Mouse (Mus musculus): ENCODE results near the gene 4930590J08Rik. TPM values are rescaled to one million over a fixed set of nuclear protein-coding genes. Genes with fewer than 3 reads are reported as not detected.

4930590J08Rik gene
- polyA plus RNA-seq, 1 experiment from 2014 or later = 0.51 TPM

GRCm38 (mm10) chr6:91972201-91972646, 69.6 kb downstream of the 4930590J08Rik start:
- 42% methylated on average over 9 of the region's 9 CpGs for WGBS

GRCm38 (mm10) chr6:91973972-91974371, 71.4 kb downstream of the 4930590J08Rik start:
- no peaks in the 10 kb centered on the region for H3K36me3 ChIP-seq (replicated peaks)
- no peak overlapping the region for H3K4me3 ChIP-seq
- WGBS = 77% methylated on average over 6 of the region's 6 CpGs
- H3K9me3 ChIP-seq = no peaks in the 10 kb centered on the region
- no peak overlapping the region for H3K27ac ChIP-seq (replicated peaks)
- peaks cover 26% of the 10 kb centered on the region for H3K27me3 ChIP-seq (replicated peaks; ENCODE audit: low read depth, poor library complexity, severe bottlenecking)
- DNase-seq (ENCODE audit: low spot score) = no peak
- H3K4me1 ChIP-seq = peaks cover 22% of the 10 kb centered on the region

More at GRCm38 (mm10) chr6:91972201-91972646, 69.6 kb downstream of the 4930590J08Rik start:
- H3K9me3 ChIP-seq = no peaks in the 10 kb centered on the region
- H3K27me3 ChIP-seq (replicated peaks; ENCODE audit: low read depth, poor library complexity, severe bottlenecking) = peaks cover 10% of the 10 kb centered on the region
- H3K4me1 ChIP-seq = peaks cover 15% of the 10 kb centered on the region
- no peaks in the 10 kb centered on the region for H3K36me3 ChIP-seq (replicated peaks)
- DNase-seq (ENCODE audit: low spot score) = peak; percentile 61
- H3K4me3 ChIP-seq = no peak overlapping the region
- peak overlapping the region; percentile 80 for H3K27ac ChIP-seq (replicated peaks)

DNA sequence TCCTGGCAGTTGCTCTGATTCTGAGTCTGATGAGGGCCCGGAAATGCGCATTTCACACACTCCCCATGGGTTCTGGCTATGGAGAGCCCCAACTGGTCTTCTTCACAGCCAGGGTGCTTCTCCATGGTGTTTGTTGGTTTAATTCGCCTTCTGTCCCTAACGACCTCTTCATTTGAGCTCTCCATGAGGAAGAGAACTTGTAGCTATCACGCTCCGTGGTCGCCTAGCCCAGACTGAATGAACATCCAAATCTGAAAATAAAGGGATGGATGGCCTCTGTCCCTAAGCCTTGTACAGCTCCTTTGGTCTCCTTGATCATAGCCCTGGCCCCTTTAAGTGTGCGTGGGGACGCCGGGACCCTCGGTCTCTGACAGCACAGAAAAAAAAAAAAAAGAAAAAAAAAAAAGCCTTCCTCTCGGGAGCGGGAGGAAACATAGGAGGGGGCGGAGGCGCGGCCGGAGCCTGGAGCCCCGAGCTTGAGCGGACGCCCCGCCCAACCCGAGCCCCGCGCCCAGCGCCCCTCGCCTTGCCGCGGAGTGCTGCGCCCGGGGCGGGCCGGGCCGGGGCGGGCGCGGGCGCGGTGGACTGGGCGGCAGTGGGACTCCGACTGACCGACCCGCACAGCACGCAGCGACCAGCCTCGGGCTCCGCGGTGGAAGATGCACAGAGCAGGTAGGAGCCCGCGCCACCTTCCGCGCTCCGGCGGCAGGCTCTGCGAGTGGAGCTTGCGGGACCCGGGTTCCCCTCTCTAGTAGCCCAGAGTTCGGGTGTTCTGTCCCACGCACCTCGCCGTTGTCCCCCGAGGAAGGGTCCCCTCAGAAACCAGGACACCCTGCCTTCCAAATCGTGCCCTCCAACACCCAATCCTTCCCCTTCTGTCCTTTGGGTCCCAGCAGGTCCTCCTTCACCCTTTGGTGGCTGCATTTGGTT, 76.0 kb downstream of the 4930590J08Rik start, which contains the start of gene Fgd5:
Gene Fgd5 (plus strand): TSS at position 508 of the 930 bp plus-strand sequence.
- H3K4me1 ChIP-seq = peaks cover 18% of the 10 kb centered on the region
- no peaks in the 10 kb centered on the region for H3K36me3 ChIP-seq (replicated peaks)
- WGBS = under 1% methylated on average over 62 of the region's 62 CpGs
- peak within 1 kb of the TSS; percentile 75 for H3K27ac ChIP-seq (replicated peaks)
- DNase-seq (ENCODE audit: low spot score) = peak; percentile 71
- H3K9me3 ChIP-seq = no peaks in the 10 kb centered on the region
- H3K27me3 ChIP-seq (replicated peaks; ENCODE audit: low read depth, poor library complexity, severe bottlenecking) = peaks cover 56% of the 10 kb centered on the region
- peak within 1 kb of the TSS; percentile 72 for H3K4me3 ChIP-seq

DNA sequence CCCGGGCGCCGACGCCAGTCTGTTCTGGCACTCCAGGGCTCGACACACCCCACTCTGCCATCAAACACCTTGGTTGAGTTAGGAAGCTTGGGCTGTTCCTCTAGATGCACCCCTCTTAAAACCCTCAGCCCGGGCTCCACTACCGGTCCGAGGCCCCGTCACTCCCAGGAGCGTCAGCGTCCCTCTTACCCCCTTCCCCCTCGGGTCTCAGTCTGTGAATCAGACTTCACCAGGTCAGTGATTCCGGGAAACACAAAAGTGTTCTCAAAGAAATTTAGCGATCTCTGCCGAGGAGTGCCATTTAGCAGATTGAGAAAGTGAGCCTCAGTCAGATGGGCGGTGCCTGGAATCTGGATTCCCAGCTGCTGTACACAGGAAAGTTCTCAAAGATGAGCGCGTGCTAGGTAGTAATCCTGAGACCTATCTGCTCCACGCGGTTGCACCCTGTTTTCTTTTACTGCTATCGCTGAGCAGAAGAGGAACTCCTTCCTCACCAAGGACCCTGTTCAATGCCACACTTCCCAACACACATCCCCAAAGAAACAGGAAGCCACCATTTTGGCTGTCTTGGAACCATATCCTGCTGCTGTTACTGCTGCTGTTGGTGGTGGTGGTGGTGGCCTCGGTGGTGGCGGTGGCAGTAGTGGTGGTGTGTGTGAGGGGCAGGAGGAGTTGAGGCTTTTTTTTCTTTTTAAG, 76.8 kb downstream of the 4930590J08Rik start:
- Histone ChIP-seq H3K27me3 (replicated peaks; ENCODE audit: low read depth, poor library complexity, severe bottlenecking) (peaks cover 56% of the 10 kb centered on the region), H3K9me3 (no peaks in the 10 kb centered on the region), H3K27ac (replicated peaks) (peak overlapping the region; percentile 75; the same call in 1 of the 2 replicates), H3K4me1 (peaks cover 18% of the 10 kb centered on the region), H3K4me3 (peak overlapping the region; percentile 72), H3K36me3 (replicated peaks) (no peaks in the 10 kb centered on the region)
- peak; percentile 21 for DNase-seq (ENCODE audit: low spot score)
- 9% methylated on average over 23 of the region's 23 CpGs for WGBS

DNA sequence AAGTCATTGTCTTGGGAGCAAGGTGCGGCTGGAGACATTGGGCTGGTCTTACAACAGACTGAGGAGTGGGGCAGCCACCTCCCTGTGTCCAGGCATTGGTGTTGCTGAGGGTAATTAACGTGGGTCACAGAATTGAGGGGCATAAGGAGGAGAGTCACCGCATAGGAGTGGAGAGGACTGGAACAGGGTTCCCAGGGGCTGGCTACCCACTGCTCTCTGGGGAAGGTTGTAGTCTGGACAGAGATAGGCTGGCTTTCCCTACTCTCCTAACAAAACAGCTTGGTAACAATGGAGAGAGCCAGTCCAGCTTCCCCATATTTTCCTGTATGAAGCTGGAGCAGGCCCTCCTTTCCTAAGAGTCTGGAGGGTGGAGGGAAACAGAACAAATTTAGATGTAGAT, 77.4 kb downstream of the 4930590J08Rik start:
- peaks cover 56% of the 10 kb centered on the region for H3K27me3 ChIP-seq (replicated peaks; ENCODE audit: low read depth, poor library complexity, severe bottlenecking)

DNA sequence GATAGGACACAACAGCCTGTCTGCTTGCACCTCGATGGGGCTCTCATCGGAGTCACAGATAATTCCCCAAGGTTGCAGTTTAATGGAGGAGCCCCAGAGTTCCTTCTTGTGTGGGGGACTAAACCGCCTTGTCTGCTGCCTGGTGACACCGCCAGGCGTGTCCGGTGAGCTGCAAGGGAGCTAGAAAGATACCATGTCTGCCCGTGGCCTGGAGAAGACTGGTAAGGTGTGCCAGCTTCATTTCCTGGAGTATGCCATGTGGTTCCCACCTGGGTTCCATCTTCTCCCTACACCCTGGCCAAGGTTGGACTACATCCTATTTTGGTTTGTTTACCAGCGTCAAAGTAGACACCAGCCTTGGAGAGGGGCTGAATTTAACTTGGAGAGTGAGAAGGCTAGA, 87.5 kb downstream of the 4930590J08Rik start:
- Histone ChIP-seq H3K4me3 (no peak overlapping the region), H3K27ac (replicated peaks) (no peak overlapping the region), H3K36me3 (replicated peaks) (no peaks in the 10 kb centered on the region), H3K4me1 (peaks cover 11% of the 10 kb centered on the region), H3K9me3 (no peaks in the 10 kb centered on the region), H3K27me3 (replicated peaks; ENCODE audit: low read depth, poor library complexity, severe bottlenecking) (no peaks in the 10 kb centered on the region)
- WGBS = 93% methylated on average over 8 of the region's 8 CpGs
- no peak for DNase-seq (ENCODE audit: low spot score)

More for the DNA sequence above, 77.4 kb downstream of the 4930590J08Rik start:
- peak overlapping the region; percentile 72 for H3K4me3 ChIP-seq
- H3K4me1 ChIP-seq = peaks cover 18% of the 10 kb centered on the region
- no peak overlapping the region for H3K27ac ChIP-seq (replicated peaks)
- H3K36me3 ChIP-seq (replicated peaks) = no peaks in the 10 kb centered on the region
- 61% methylated on average over 3 of the region's 3 CpGs for WGBS
- H3K9me3 ChIP-seq = no peaks in the 10 kb centered on the region
- no peak for DNase-seq (ENCODE audit: low spot score)

GRCm38 (mm10) chr6:91992823-91993222, 90.2 kb downstream of the 4930590J08Rik start:
- WGBS = 73% methylated on average over 2 of the region's 2 CpGs
- no peak for DNase-seq (ENCODE audit: low spot score)
- Histone ChIP-seq H3K36me3 (replicated peaks) (no peaks in the 10 kb centered on the region), H3K4me1 (peaks cover 11% of the 10 kb centered on the region), H3K27ac (replicated peaks) (no peak overlapping the region), H3K9me3 (no peaks in the 10 kb centered on the region), H3K4me3 (no peak overlapping the region), H3K27me3 (replicated peaks; ENCODE audit: low read depth, poor library complexity, severe bottlenecking) (no peaks in the 10 kb centered on the region)

DNA sequence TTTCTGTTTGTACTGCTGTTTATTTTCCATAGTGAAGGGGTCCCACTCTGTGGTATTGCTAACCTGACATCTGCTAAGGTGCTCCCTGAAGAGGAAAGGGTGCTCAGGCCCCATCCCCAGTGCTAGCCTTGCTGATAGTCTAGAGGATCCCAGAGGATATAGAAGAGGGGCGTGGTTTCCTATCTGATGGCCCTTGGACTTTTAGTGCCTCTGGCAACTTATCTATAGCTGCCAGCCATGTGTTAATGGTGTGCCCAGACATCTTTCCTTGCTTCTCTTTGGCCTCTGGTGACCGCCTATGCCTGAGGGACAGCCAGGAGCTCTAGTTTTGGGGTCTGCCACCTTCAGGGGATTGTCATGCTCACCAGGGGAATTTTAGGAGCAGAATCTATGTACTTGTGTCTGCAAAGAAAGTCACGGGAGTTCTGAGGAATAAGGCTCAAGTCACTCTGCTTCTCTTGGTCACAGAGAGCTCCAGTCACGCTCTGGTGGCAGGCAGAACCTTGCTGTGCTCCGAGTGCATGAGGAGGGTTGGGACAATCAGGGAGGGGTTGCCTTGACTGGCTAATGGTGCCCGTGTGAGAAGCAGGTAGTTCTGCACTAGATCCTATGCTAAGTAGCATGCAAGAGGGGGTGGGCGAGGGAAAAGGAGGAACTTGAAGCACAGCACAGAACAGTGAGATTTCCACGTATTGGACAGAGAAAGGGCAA, 91.3 kb downstream of the 4930590J08Rik start:
- WGBS = 75% methylated on average over 8 of the region's 8 CpGs
- Histone ChIP-seq H3K4me3 (no peak overlapping the region), H3K9me3 (no peaks in the 10 kb centered on the region), H3K4me1 (peaks cover 11% of the 10 kb centered on the region), H3K36me3 (replicated peaks) (no peaks in the 10 kb centered on the region), H3K27ac (replicated peaks) (no peak overlapping the region), H3K27me3 (replicated peaks; ENCODE audit: low read depth, poor library complexity, severe bottlenecking) (no peaks in the 10 kb centered on the region)
- no peak for DNase-seq (ENCODE audit: low spot score)

DNA sequence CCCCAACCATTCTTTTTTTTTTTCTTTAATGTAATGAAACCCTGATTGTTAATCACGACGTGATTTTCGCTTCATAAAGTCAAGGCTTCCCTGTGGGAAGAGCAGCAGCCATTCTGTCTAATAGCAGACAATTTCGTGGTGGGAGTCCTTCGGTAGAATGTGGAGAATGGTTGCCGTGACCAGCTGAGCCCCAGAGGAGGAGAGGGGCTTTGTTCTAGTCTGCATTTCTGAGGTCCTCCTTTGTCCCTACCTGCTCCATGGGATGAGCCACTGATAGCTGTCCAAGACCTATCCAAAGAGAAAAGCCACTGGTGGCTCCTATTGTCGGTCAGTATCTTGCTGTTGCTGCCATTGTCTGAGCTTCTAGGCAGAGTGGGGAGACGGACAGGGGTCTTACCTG, 93.5 kb downstream of the 4930590J08Rik start:
- DNase-seq (ENCODE audit: low spot score) = no peak
- Histone ChIP-seq H3K27me3 (replicated peaks; ENCODE audit: low read depth, poor library complexity, severe bottlenecking) (no peaks in the 10 kb centered on the region), H3K4me3 (no peak overlapping the region), H3K9me3 (no peaks in the 10 kb centered on the region), H3K4me1 (peaks cover 8% of the 10 kb centered on the region; the same call in 1 of the 2 replicates), H3K36me3 (replicated peaks) (no peaks in the 10 kb centered on the region), H3K27ac (replicated peaks) (no peak overlapping the region)
- 74% methylated on average over 8 of the region's 8 CpGs for WGBS

Other genes starting within 250 kb of the 4930590J08Rik start
- gene Slc6a6, start 218.8 kb upstream of the 4930590J08Rik start, polyA plus RNA-seq (2016; fragmentation: Nextera tagmentation; extraction: Ambion mirVana) = 55.5 and 59.2 TPM in 2 replicates
- gene Grip2, start 75.6 kb upstream of the 4930590J08Rik start, polyA plus RNA-seq (2016; fragmentation: Nextera tagmentation; extraction: Ambion mirVana) = 0.14 and 0.29 TPM in 2 replicates
- 36.2 and 38.3 TPM in 2 replicates for gene Ccdc174, start 24.8 kb upstream of the 4930590J08Rik start, polyA plus RNA-seq (2016; fragmentation: Nextera tagmentation; extraction: Ambion mirVana)
- 6.2 and 7.1 TPM in 2 replicates for gene Fgd5, start 76.1 kb downstream of the 4930590J08Rik start, polyA plus RNA-seq (2016; fragmentation: Nextera tagmentation; extraction: Ambion mirVana)
- 22.5 and 23.0 TPM in 2 replicates for gene Nr2c2, start 188.6 kb downstream of the 4930590J08Rik start, polyA plus RNA-seq (2016; fragmentation: Nextera tagmentation; extraction: Ambion mirVana)